Comparison of ENCODE assay signal across 18 mouse cellular contexts in genomic region chr1:155795791-155796233, GRCm38 (mm10). TPM values are rescaled to one million over a fixed set of nuclear protein-coding genes. Genes with fewer than 3 reads are reported as not detected.
A peak's percentile ranks its signal among the peaks of the same experiment; 100 is the strongest.
DNase-seq lines count a peak whose midpoint lies in the region; ATAC-seq lines count a peak whose summit lies in the region.
"Had no signal": no experiment of that assay in that cellular context is flagged by ENCODE, and none has a peak within 500 bp of the region (broad histone marks: within the 10 kb centered on the region; RNA-seq: fewer than 3 reads in every experiment).

No protein-coding gene starts in this region.

- no peaks in the 10 kb centered on the region for H3K9me3 ChIP-seq in liver, embryonic 16.5 days (replicated peaks; ENCODE audit: control insufficient read depth, low read length)
- H3K9me3 ChIP-seq in intestine, embryonic 16.5 days (ENCODE audit: control insufficient read depth, low read length): no peaks in the 10 kb centered on the region
- H3K9me3 ChIP-seq: embryonic facial prominence, embryonic 12.5 days; heart, embryonic 13.5 days; kidney, embryonic 15.5 days; neural tube, embryonic 12.5 days had no signal

- 65% methylated on average over 5 of the region's 5 CpGs for WGBS in liver, embryonic 16.5 days (ENCODE audit: insufficient replicate concordance)
- 92% methylated on average over 5 of the region's 5 CpGs for WGBS in intestine, embryonic 16.5 days

- H3K36me3 ChIP-seq in liver, embryonic 16.5 days (ENCODE audit: control insufficient read depth, insufficient read depth): peaks cover 13% of the 10 kb centered on the region; the same call in 1 of the 2 replicates
- H3K36me3 ChIP-seq in intestine, embryonic 16.5 days (ENCODE audit: control insufficient read depth, insufficient read depth, low read length): no peaks in the 10 kb centered on the region

- no peak overlapping the region for H3K27ac ChIP-seq in liver, embryonic 16.5 days (ENCODE audit: low read length)
- H3K27ac ChIP-seq in intestine, embryonic 16.5 days (ENCODE audit: low read length): no peak overlapping the region
- H3K27ac ChIP-seq: embryonic facial prominence, embryonic 12.5 days; heart, embryonic 13.5 days; hindbrain, postnatal 0 days; kidney, embryonic 15.5 days; liver, embryonic 14.5 days; neural tube, embryonic 12.5 days had no signal

- H3K27me3 ChIP-seq in liver, embryonic 16.5 days (ENCODE audit: control insufficient read depth, insufficient read depth, low read depth, low read length): no peaks in the 10 kb centered on the region
- no peaks in the 10 kb centered on the region for H3K27me3 ChIP-seq in intestine, embryonic 16.5 days (replicated peaks; ENCODE audit: control insufficient read depth, insufficient read depth, low read length)
- H3K27me3 ChIP-seq: CH12.LX; embryonic facial prominence, embryonic 12.5 days; heart, embryonic 13.5 days; kidney, embryonic 15.5 days; neural tube, embryonic 12.5 days had no signal

- no peak for DNase-seq in liver
- DNase-seq in adrenal gland, adult 8-10 months: peak; percentile 75
- peak; percentile 56 for DNase-seq in lung, postnatal 14 days
- peak; percentile 80 for DNase-seq in testis, postnatal 10 days (ENCODE audit: low spot score)
- DNase-seq in retina, embryonic 14.5 days (ENCODE audit: low spot score): no peak
- DNase-seq in gastrocnemius, postnatal 25 days: no peak
- DNase-seq: cerebellum, postnatal 25 days; midbrain, embryonic 14.5 days had no signal

- H3K4me3 ChIP-seq in liver, embryonic 16.5 days (ENCODE audit: low read depth, low read length): no peak overlapping the region
- H3K4me3 ChIP-seq in intestine, embryonic 16.5 days (ENCODE audit: low read length): no peak overlapping the region
- H3K4me3 ChIP-seq: embryonic facial prominence, embryonic 12.5 days; heart, embryonic 13.5 days; kidney, embryonic 15.5 days; neural tube, embryonic 12.5 days had no signal

- no peak overlapping the region for H3K4me2 ChIP-seq in liver, embryonic 16.5 days (ENCODE audit: low read depth, low read length)
- H3K4me2 ChIP-seq in intestine, embryonic 16.5 days (ENCODE audit: low read depth, low read length): no peak overlapping the region
- H3K4me2 ChIP-seq: embryonic facial prominence, embryonic 12.5 days; heart, embryonic 13.5 days; kidney, embryonic 15.5 days; neural tube, embryonic 12.5 days had no signal

- H3K9ac ChIP-seq in liver, embryonic 16.5 days (ENCODE audit: low read depth, low read length): no peak overlapping the region
- H3K9ac ChIP-seq in intestine, embryonic 16.5 days (ENCODE audit: low read depth, low read length): no peak overlapping the region
- H3K9ac ChIP-seq: embryonic facial prominence, embryonic 12.5 days; heart, embryonic 13.5 days; kidney, embryonic 15.5 days; liver, embryonic 14.5 days; neural tube, embryonic 12.5 days had no signal

- peak; percentile 74 for ATAC-seq in liver, embryonic 16.5 days (ENCODE audit: low read depth)
- ATAC-seq in intestine, embryonic 16.5 days: no peak

- peaks cover 4% of the 10 kb centered on the region for H3K4me1 ChIP-seq in liver, embryonic 16.5 days (ENCODE audit: control insufficient read depth, low read depth, low read length)
- peaks cover 7% of the 10 kb centered on the region for H3K4me1 ChIP-seq in intestine, embryonic 16.5 days (ENCODE audit: control insufficient read depth, insufficient read depth, low read length)
- H3K4me1 ChIP-seq: embryonic facial prominence, embryonic 12.5 days; kidney, embryonic 15.5 days had no signal

RNA-seq across cellular contexts. Expression of gene Qsox1, which starts 16.9 kb away (rescaled TPM):
- 42.8 and 51.2 TPM in 2 replicates for polyA plus RNA-seq in liver, embryonic 16.5 days (2015; fragmentation: Nextera tagmentation; extraction: Ambion mirVana)
- total RNA-seq in adrenal gland, adult 8-10 months (2022): 10 to 100 TPM; 55.9 to 95.0 (median 70.2) TPM
- 10 to 100 TPM; 16.0 to 36.4 TPM for total RNA-seq in gastrocnemius, postnatal 25 days (2021)
- 48.6 and 49.9 TPM in 2 replicates for polyA plus RNA-seq in intestine, embryonic 16.5 days (2015; fragmentation: Nextera tagmentation; extraction: Ambion mirVana)

RNA-seq across cellular contexts. Expression of gene Lhx4, which starts 44.3 kb away (rescaled TPM):
- polyA plus RNA-seq in liver, embryonic 16.5 days (2015; fragmentation: Nextera tagmentation; extraction: Ambion mirVana): not detected in 2 replicates
- total RNA-seq in adrenal gland, adult 8-10 months (2022): under 1 TPM in 2 of 4 experiments, not detected in 2; 0.03 to 0.12 TPM
- total RNA-seq in gastrocnemius, postnatal 25 days (2021): not detected
- 0.10 TPM in 1 of 2 replicates, not detected in the other for polyA plus RNA-seq in intestine, embryonic 16.5 days (2015; fragmentation: Nextera tagmentation; extraction: Ambion mirVana)
- total RNA-seq: CH12.LX; left cerebral cortex, postnatal 14 days had no signal
- polyA plus RNA-seq: heart, embryonic 13.5 days; kidney, embryonic 15.5 days; liver, embryonic 14.5 days had no signal

Comparison
In these comparisons a context has a peak if more than half of its experiments do, and no peak if none do; other contexts are left out.
1. DNase-seq: peak in adrenal gland, adult 8-10 months (single experiment), lung, postnatal 14 days (single experiment) and testis, postnatal 10 days (single experiment); none in liver (single experiment), retina, embryonic 14.5 days (single experiment) and gastrocnemius, postnatal 25 days (single experiment).